Mouse (Mus musculus): ENCODE results near the gene Dnah11.

DNA sequence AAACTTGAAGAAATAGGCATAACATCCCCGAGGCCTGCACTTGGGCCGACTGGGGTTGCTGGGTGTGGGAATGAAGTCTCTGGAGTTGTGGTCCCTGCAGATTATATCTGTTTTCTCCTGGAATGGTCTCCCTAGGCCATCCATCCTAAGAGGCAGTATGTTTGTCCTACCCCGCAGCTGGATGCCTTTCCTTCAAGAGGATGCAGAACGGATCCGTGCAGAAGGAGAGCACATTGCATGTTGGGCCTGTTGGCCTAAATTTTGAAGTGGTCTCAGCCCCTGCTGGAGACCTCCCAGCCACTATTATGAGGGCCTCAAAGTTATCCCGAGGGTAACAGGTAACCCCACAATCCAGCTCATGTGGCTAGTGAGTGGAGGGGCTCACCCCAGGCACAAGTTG, 350.2 kb downstream of the Dnah11 start:
- no peak for TF ChIP-seq CTCF (IDR thresholded peaks at IDR 0.05; ENCODE audit: insufficient read depth, low read depth, low read length)
- TF ChIP-seq POLR2A (IDR thresholded peaks at IDR 0.05; ENCODE audit: insufficient read depth, low read depth, low read length): no peak

Data from olfactory bulb, adult 2 months (tissue).